Mouse (Mus musculus) yolk sac, embryonic 10.5 days (tissue): ENCODE data around the gene Dnah2.
A peak's percentile ranks its signal among the peaks of the same experiment; 100 is the strongest.

Source experiments
- DNase-seq: peaks from one replicate; pipeline ENCODE4 v3.0.0-alpha.2; 2017; ENCODE audit warnings: low spot score

The Dnah2 gene

DNA sequence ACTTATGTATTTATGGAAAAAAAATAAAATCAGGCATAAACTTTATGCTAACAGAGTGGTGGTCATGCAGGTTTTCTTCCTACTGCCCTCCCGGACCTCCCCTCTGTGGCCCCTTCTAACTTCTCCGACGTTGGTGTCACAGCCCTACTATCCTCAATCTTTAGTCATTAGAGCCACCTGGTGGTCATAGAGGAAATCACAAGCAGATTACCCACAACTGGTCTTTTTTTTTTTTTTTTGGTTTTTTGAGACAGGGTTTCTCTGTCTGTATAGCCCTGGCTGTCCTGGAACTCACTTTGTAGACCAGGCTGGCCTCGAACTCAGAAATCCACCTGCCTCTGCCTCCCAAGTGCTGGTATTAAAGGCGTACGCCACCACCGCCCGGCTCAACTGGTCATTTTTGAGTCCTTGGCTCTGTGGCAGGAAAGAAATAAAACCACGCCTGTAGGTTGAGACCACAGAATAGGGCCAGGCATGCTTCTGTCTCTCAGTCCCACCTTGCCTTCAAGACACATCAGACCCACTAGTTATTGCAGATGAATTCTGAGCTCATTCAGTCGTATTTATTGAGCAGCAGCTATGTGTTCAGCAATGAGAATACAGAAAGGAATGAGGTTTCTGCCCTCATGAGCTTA lies 158.4 kb downstream of the Dnah2 start:
- no peak for DNase-seq

DNA sequence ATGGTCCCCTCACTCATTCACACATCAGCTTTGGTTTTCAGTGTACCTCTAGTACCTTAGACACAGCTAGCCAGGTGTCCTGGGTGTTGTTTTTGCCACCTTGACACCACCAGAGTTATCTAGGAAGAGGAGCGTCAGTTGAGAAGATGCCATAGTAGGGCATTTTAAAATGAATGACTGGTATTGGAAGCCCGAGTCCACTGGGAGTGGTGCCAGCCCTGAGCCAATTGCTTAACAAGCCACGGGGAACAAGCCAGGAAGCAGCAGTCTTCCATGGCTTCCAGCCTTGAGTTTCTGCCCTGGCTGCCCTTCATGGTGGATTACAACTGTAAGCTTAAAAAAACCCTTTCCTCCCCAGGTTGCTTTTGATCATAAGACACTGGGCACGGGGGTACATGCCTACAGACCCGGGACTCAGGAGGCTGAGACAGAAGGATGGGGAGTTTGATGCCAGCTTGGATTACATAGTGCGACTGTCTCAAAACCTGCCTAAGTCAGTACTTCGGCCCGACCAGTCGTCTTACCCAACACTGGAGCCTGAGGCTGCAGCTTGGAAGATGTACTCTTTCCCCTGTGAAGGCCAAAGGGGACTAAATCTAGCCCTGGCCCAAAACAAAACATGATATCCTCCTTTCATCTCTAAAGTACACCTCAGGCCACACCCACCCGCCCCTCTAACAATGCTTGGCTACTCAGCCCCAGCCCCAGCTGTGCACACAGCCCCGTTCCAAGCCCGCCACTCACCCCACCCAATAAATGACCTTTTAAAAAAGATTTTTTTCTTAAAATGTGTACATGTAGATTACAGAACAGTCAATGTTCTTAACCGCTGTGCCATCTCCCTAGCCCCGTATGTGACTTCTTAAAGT lies 159.1 kb downstream of the Dnah2 start:
- no peak for DNase-seq

DNA sequence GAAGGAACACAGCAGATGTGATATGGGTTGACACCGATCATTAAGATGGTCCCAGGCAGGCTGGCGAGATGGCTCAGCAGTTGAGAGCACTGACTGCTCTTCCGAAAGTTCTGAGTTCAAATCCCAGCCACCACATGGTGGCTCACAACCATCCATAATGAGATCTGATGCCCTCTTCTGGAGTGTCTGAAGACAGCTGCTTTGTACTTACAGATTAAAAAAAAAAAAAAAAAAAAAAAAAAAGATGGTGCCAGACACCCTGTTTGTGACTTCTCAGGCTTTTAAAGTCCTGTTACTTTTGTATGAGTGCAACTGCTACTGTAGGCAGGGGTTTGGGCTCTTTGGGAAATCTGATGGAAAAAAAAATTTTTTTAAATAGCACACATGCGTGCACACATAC lies 160.2 kb downstream of the Dnah2 start:
- no peak for DNase-seq

DNA sequence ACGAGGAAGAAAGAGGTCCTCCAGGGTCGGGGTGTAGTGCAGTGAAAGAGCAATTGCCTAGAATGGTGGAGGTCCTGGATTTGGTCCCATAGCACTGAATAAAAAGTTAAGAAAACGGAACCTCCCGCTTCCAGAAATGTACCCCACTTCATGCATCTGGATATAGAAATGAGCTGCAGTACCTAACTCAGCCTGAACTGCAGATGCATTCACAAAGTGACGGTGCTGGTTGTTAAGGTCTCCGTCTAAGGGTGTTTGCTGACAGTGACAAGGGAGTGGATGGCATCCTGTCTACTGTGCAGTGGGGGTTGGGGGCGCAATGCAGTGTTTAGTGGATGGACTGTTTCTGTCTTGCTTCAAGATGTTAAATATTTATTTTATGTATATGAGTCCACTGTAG lies 162.2 kb downstream of the Dnah2 start:
- no peak for DNase-seq

DNA sequence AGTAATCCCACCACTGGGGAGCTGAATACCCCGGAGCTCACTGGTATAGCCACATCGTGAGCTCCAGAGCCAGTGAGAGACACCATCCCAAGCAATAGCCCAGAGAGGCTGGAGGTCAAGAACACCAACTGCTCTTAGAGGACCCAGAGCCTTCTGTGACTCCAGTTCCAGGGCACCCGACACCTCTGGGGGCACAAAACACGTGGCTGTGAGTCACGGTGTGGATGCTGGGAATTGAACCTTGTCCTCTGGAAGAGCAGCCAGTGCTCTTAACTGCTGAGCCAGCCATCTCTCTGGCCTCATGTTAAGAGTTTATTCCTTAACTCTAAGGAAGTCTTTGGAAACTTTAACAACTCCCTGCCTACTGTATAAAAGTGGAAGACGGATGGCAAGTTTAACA lies 163.9 kb downstream of the Dnah2 start:
- DNase-seq, result peak; percentile 77

DNA sequence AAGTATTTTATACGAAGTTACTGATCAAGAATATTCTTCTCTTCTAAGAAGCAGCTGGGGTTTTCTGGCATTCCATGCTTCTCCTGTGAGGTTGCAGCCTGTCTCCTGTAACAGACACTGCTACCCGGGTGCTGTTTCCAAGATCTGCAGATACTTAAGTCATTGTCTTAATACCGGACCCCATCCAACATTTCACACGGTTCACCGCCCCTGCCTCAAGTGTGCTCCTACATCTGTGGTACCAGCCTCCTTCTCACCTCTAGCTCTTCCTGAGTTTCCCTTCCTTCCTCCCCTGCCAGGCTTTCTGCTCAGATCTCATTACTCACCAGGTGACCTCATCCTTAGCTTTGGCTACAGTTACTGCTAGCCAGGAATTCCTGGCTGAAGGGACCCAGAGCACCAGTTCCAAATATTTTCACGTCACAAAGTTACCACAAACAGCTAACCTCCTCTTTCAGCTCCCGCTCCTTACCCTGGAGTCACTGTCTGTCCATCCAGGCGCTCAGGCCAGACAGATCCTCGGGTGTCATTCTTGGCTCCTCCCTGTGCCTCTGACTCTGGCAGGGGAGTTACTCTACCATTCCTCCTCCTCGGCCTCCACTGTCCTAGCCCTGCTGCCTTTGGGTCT lies 166.3 kb downstream of the Dnah2 start:
- no peak for DNase-seq

DNA sequence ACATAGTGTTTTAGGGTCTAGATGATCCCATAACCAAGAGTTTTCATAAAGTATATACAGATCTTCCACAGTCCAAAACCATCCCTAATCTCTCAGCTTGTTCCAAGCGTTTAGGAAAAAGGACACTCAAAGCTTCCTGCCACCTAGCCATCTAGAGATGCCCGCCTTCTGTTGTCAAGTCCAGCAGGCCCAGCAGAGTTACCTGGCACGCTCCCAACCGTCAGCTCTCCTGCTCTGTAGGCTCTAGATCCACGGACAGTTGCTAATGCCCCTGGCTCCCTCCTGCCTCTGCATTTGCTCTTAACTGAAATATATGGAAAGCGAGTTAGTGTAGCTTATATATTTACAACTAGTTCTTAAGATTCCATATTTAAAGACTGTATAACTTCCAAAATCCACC lies 167.6 kb downstream of the Dnah2 start:
- no peak for DNase-seq

DNA sequence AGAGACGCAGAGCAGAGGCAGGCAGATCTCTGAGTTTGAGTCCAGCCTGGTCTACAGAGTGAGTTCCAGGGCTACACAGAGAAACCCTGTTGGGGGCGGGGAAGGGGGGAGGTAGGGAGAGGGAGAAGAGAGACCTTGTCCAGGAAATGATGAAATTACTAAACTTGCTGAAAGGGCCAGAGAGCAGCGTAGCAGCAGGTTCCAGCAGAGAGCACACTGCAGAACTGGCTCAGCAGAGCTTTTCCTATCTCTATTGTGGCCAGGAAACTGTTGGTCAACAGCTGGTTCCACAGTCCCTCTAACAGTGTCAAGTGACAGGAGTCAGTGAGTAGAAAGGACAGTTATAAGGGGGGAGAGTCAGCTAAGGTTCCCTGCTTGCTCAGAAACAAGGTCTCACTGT lies 169.3 kb downstream of the Dnah2 start:
- DNase-seq, result peak; percentile 56

DNA sequence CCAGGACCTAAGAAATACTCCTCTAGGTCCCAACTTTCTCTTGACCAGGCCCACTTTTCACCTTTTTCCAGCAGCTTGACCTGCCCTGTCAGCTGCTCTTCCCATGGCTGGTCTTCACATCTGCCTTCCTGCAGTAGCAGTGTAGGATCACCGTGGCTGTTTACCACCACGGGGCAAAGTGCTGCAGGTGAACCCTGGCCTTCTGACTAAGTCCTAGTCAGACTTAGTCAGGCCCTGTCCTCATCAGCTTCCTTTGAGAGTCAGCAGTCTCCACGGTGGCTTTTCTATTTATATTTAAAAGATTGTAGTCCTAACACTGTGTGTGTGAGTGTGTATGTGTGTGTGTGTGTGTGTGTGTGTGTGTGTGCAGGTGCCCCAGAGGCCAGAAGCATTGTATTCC lies 171.1 kb downstream of the Dnah2 start:
- peak; percentile 82 for DNase-seq

DNA sequence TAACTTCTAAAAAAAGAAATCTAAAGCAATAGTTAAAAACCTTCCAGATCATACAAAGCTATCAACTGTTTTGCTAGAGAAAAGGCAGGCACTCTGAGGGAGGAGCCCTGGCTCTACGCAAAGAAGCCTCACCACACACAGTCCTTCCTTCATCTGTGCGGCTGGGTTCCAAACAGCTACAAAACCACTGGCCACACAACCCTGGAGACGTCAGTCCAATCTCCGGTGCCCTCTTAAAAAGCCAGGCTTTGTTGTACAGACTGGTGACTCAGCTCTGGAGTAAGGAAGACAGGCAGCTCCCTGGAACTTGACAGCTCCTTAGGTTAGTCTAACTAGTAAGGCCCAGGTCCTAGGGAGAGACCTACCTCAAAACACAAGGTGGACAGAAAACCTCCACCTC lies 173.3 kb downstream of the Dnah2 start:
- no peak for DNase-seq

DNA sequence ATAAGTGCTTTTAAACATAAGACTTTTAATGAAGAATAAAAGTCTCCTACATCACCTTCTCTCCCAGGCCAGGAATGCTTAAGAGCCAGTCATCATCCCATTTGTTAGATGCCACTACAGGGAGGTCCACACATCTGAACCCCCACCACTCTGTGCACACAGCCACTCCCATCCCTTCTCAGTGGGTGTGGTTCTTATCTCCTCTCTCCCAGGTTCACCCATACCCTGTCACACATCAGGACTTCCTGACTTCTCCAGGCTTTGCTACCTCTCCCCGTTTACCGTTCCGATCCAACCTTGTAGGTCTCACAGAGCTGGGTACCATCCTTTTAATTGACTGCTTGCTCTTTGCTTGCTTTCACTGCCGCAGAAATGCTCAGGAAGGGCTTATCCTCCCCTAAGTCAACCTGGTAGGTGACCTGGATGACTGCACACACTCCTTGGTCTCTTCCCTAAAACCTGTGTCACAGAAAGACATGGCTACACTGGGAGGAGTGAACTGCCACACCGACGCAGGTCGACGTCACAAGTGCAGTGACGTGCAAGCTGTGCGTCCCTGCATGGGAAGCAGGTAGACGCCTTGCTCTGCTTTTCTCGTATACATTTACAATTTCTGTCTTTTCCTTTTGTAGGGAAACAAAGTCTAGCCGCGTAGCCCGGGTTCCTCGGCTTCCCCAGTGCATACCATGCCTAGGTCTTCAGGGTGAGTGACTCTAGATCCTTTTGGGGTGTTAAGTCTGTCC lies 175.5 kb downstream of the Dnah2 start:
- DNase-seq, result no peak

DNA sequence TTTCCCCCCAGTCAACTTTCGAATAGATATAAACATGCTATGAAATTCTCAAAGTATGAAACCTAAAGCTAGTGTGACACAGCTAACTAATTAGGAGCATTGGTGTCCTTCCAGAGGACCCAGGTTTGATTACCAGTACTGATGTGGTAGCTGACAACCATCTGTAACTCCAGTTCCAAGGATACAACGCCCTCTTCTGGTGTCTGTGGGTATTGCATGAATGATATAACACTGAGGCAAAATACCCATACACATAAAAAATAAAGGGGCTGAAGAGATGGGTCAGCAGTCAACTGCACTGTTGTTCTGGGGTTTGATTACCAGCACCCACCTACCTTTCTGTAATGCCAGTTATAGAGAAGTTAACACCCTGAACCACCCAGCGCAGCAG lies 176.1 kb downstream of the Dnah2 start:
- no peak for DNase-seq

DNA sequence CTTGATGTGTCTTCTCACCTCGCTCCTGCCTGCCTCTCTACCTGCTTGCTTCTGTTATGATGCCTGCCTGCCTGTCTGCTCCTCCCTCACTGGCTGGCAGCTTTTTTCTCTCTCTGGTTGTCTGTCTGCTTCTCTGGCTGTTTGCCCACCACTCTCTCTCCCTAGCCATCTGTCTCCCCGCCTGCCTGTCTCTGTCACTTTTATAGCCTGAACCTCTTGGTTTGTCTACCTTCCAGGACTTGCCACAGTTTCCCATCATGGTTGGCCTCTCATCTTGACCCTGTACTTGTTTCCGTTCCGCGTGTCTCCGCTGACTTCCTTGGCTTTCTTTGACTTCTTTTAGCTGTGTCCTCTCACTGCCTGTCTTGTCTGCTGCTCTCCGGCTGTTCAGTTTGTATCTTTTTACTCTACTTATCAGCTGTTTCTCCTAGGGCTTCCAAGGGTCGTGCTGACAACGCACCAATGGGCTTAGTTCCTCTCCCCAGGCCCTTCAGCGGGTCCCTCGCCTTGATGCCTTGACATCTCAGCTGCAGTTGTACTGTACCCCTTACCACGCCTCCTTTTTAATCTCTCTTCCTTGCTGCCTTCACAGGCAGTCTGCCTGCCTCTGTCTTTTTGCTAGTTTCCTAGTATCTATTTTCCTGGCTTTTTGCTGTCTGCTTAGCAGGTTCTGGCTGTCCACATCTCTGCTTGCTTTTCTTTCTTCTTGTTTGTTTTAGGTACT lies 176.7 kb downstream of the Dnah2 start:
- peak; percentile 51 for DNase-seq

DNA sequence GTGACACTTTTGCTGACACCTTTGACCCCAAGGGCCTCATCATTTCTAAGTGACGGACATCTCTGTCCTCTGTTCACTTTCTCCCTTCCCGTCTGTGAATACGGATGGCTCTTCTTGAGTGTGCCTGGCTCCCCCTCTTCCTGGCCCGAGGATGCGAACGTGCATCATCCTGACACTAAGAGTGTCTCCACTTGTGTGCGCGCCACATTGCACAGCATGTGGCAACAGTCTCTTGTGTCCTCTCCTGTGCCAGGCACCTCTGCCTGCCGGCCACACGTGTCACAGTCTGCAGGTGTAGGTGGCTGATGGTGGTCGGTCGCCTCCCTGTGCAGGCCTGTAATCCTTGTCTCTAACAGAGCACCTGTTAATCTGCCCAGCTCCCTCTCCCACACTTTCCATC lies 177.3 kb downstream of the Dnah2 start:
- no peak for DNase-seq

DNA sequence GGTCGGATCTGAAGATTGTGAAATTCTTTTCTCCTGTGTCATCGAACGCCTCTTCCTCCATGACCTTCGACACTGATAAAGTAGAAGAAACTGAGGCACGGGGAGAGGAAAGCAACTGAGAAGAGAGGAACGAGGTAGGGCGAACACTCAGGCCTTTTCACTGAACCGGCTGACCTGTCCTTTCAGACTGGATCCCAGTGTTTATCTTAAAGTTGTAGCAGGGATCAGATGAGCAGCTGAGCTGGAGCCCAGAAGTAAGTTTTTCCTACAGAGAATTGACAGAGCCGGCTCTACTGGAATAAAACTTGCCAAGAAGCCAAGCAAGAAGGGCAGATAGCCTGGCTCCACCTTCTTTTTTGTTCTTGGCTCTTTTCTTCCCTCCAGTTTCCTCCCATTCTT lies 178.1 kb downstream of the Dnah2 start:
- no peak for DNase-seq
